Mouse (Mus musculus) small intestine, adult 2 months (tissue): ENCODE results near the gene Slc13a3. TPM values are rescaled to one million over a fixed set of nuclear protein-coding genes. Genes with fewer than 3 reads are reported as not detected.

Experiments
- H3K27ac ChIP-seq: fragments of 200-500 bp; 2 replicates; pipeline ENCODE4 v1.5.1; 2012; ENCODE audit warnings: low read depth, low read length, control low read depth, inconsistent platforms; ENCODE audit not compliant: insufficient read depth
- H3K27me3 ChIP-seq: fragments of 200-500 bp; 2 replicates; pipeline ENCODE4 v1.6.1; 2012; ENCODE audit warnings: mild to moderate bottlenecking, moderate library complexity, low read length, inconsistent platforms; ENCODE audit not compliant: control insufficient read depth, insufficient read depth
- H3K36me3 ChIP-seq: fragments of 200-500 bp; 2 replicates; pipeline ENCODE4 v1.6.1; 2012; ENCODE audit warnings: mild to moderate bottlenecking, low read length, control low read depth, inconsistent platforms; ENCODE audit not compliant: control insufficient read depth, insufficient read depth
- H3K4me1 ChIP-seq: fragments of 200-500 bp; 2 replicates; pipeline ENCODE4 v1.6.1; 2012; ENCODE audit warnings: low read length, inconsistent platforms, mixed read lengths; ENCODE audit not compliant: control insufficient read depth, insufficient read depth, insufficient read length
- H3K4me3 ChIP-seq: fragments of 200-500 bp; 2 replicates; pipeline ENCODE4 v1.5.1; 2012; ENCODE audit warnings: low read depth, mild to moderate bottlenecking, control low read depth, inconsistent platforms, low read length, moderate library complexity
- CTCF ChIP-seq: fragments of 200-500 bp; IDR thresholded peaks from 2 replicates; pipeline ENCODE4 v1.5.1; 2012; ENCODE audit warnings: low read depth, mild to moderate bottlenecking, control low read depth, inconsistent platforms, low read length, moderate library complexity, mixed read lengths; ENCODE audit not compliant: insufficient replicate concordance, insufficient read length; ENCODE audit errors: extremely low read depth
- POLR2A ChIP-seq: fragments of 200-500 bp; IDR thresholded peaks from 2 replicates; pipeline ENCODE4 v1.6.1; 2012; ENCODE audit warnings: low read depth, mild to moderate bottlenecking, control low read depth, inconsistent platforms, low read length, moderate library complexity
- WGBS: fragments of 180-500 bp; shearing (Covaris S2); methylation state at CpG from one replicate; pipeline ENCODE4 v1.1.7; 2018; 5-methylcytosine and 5-hydroxymethylcytosine counted together
- polyA plus RNA-seq: library from polyadenylated mRNA; depleted of rRNA; stranded (reverse); fragments of >200 nt; gene quantifications from 2 replicates; pipeline ENCODE4 v1.2.3, GENCODE M21; 2012

Slc13a3 gene
- polyA plus RNA-seq, 1 experiment = 0.03 TPM

GRCm38 (mm10) chr2:165475412-165475811, 2.4 kb upstream of the Slc13a3 start:
- Histone ChIP-seq H3K27ac (no peak overlapping the region), H3K36me3 (no peaks in the 10 kb centered on the region), H3K4me3 (no peak overlapping the region), H3K27me3 (peaks cover 12% of the 10 kb centered on the region), H3K4me1 (no peaks in the 10 kb centered on the region)
- no peak for TF ChIP-seq POLR2A
- TF ChIP-seq CTCF = no peak
- 86% methylated on average over 7 of the region's 7 CpGs for WGBS

- Histone ChIP-seq H3K36me3 (no peaks in the 10 kb centered on the region), H3K4me1 (no peaks in the 10 kb centered on the region), H3K27me3 (peaks cover 12% of the 10 kb centered on the region), H3K27ac (no peak overlapping the region), H3K4me3 (no peak overlapping the region)
- no peak for TF ChIP-seq POLR2A
- TF ChIP-seq CTCF = no peak
- WGBS = 62% methylated on average over 11 of the region's 11 CpGs
Observed at GRCm38 (mm10) chr2:165471943-165472342, 1.1 kb downstream of the Slc13a3 start.

- no peaks in the 10 kb centered on the region for H3K4me1 ChIP-seq
- H3K4me3 ChIP-seq = no peak overlapping the region
- no peak overlapping the region for H3K27ac ChIP-seq
- no peaks in the 10 kb centered on the region for H3K36me3 ChIP-seq
- H3K27me3 ChIP-seq = peaks cover 12% of the 10 kb centered on the region
- 17% methylated on average over 5 of the region's 5 CpGs for whole genome bisulfite sequencing
- TF ChIP-seq CTCF (no peak), POLR2A (no peak)
Observed at GRCm38 (mm10) chr2:165470167-165470566, 2.9 kb downstream of the Slc13a3 start.

GRCm38 (mm10) chr2:165467824-165468452, 5.1 kb downstream of the Slc13a3 start:
- TF ChIP-seq POLR2A (no peak), CTCF (no peak)
- Histone ChIP-seq H3K4me3 (no peak overlapping the region), H3K4me1 (no peaks in the 10 kb centered on the region), H3K27me3 (peaks cover 8% of the 10 kb centered on the region), H3K27ac (no peak overlapping the region), H3K36me3 (no peaks in the 10 kb centered on the region)
- 49% methylated on average over 15 of the region's 15 CpGs for WGBS

GRCm38 (mm10) chr2:165459663-165460062, 13.4 kb downstream of the Slc13a3 start:
- H3K27ac ChIP-seq = no peak overlapping the region
- 21% methylated on average over 7 of the region's 7 CpGs for WGBS

GRCm38 (mm10) chr2:165458189-165458588, 14.8 kb downstream of the Slc13a3 start:
- H3K4me3 ChIP-seq = no peak overlapping the region
- no peak for TF ChIP-seq CTCF
- no peak for TF ChIP-seq POLR2A
- H3K4me1 ChIP-seq = no peaks in the 10 kb centered on the region
- no peaks in the 10 kb centered on the region for H3K36me3 ChIP-seq
- no peaks in the 10 kb centered on the region for H3K27me3 ChIP-seq
- H3K27ac ChIP-seq = no peak overlapping the region
- 45% methylated on average over 5 of the region's 5 CpGs for WGBS

More at GRCm38 (mm10) chr2:165459663-165460062, 13.4 kb downstream of the Slc13a3 start:
- Histone ChIP-seq H3K4me3 (no peak overlapping the region), H3K36me3 (no peaks in the 10 kb centered on the region), H3K27me3 (no peaks in the 10 kb centered on the region), H3K4me1 (no peaks in the 10 kb centered on the region)
- TF ChIP-seq CTCF = no peak
- no peak for TF ChIP-seq POLR2A

GRCm38 (mm10) chr2:165456710-165457109, 16.3 kb downstream of the Slc13a3 start:
- WGBS = 68% methylated on average over 2 of the region's 2 CpGs
- no peak overlapping the region for H3K27ac ChIP-seq
- no peak overlapping the region for H3K4me3 ChIP-seq
- no peaks in the 10 kb centered on the region for H3K27me3 ChIP-seq
- no peaks in the 10 kb centered on the region for H3K36me3 ChIP-seq
- no peaks in the 10 kb centered on the region; the same call in 1 of the 2 replicates for H3K4me1 ChIP-seq
- no peak for TF ChIP-seq POLR2A
- TF ChIP-seq CTCF = no peak
